Mouse (Mus musculus) limb, embryonic 11.5 days (tissue): ENCODE data around the gene Rere. TPM values are rescaled to one million over a fixed set of nuclear protein-coding genes. Genes with fewer than 3 reads are reported as not detected.

Experiments
- ATAC-seq: fragments of 200-750 bp; cut with Nextera tagmentation; 2 replicates; pipeline ENCODE4 v1.8.0; 2017; ENCODE audit warnings: low read depth; ENCODE audit not compliant: insufficient number of reproducible peaks, low FRiP score, low TSS enrichment
- DNase-seq: peaks from one replicate; pipeline ENCODE4 v3.0.0-alpha.2; 2015; ENCODE audit warnings: low spot score
- H3K27ac ChIP-seq: fragments of 300-500 bp; sonication (generic); replicated peaks from 2 replicates; pipeline ENCODE4 v1.5.1; 2014; ENCODE audit warnings: low read depth, mild to moderate bottlenecking, low read length
- H3K27me3 ChIP-seq: fragments of 300-500 bp; sonication (generic); 2 replicates; pipeline ENCODE4 v1.6.1; 2014; ENCODE audit warnings: mild to moderate bottlenecking, low read length, mixed read lengths; ENCODE audit not compliant: control insufficient read depth, insufficient read depth
- H3K36me3 ChIP-seq: fragments of 300-500 bp; sonication (generic); 2 replicates; pipeline ENCODE4 v1.6.1; 2014; ENCODE audit warnings: mild to moderate bottlenecking, low read length, moderate library complexity, mixed read lengths; ENCODE audit not compliant: control insufficient read depth, insufficient read depth
- H3K4me1 ChIP-seq: fragments of 300-500 bp; sonication (generic); 2 replicates; pipeline ENCODE4 v1.6.1; 2014; ENCODE audit warnings: low read length, mixed read lengths; ENCODE audit not compliant: control insufficient read depth, insufficient read depth
- H3K4me2 ChIP-seq: fragments of 300-500 bp; sonication (generic); 2 replicates; pipeline ENCODE4 v1.6.1; 2014; ENCODE audit warnings: low read depth, mild to moderate bottlenecking, moderate library complexity; ENCODE audit not compliant: severe bottlenecking
- H3K4me3 ChIP-seq: fragments of 300-500 bp; sonication (generic); 2 replicates; pipeline ENCODE4 v1.5.1; 2014; ENCODE audit warnings: low read depth, low read length
- H3K9ac ChIP-seq: fragments of 300-500 bp; sonication (generic); 2 replicates; pipeline ENCODE4 v1.6.1; 2014; ENCODE audit warnings: mild to moderate bottlenecking, low read length
- H3K9me3 ChIP-seq: fragments of 300-500 bp; sonication (generic); 2 replicates; pipeline ENCODE4 v1.6.1; 2016; ENCODE audit warnings: low read length; ENCODE audit not compliant: control insufficient read depth
- WGBS: fragments of 180-500 bp; shearing (Covaris S2); extraction: QIAGEN DNeasy Blood & Tissue Kit; methylation state at CpG from one replicate; pipeline ENCODE4 v1.1.7; 2014; 5-methylcytosine and 5-hydroxymethylcytosine counted together
- polyA plus RNA-seq: library from polyadenylated mRNA; unstranded; fragments of >200 nt; fragmentation: Nextera tagmentation; extraction: Ambion mirVana; gene quantifications from 2 replicates; pipeline ENCODE4 v1.2.1, GENCODE M21; 2014

Gene Rere
- polyA plus RNA-seq, 1 experiment from 2014 or later: 37.9 TPM

GRCm38 (mm10) chr4:150371580-150372380 lies 90.3 kb downstream of the Rere start:
- peak; percentile 77 for ATAC-seq
- Histone ChIP-seq H3K4me1 (peaks cover 50% of the 10 kb centered on the region), H3K36me3 (no peaks in the 10 kb centered on the region), H3K4me3 (peak overlapping the region; percentile 58), H3K27me3 (no peaks in the 10 kb centered on the region), H3K9me3 (no peaks in the 10 kb centered on the region), H3K27ac (peak overlapping the region; percentile 98), H3K9ac (peak overlapping the region; percentile 96), H3K4me2 (peak overlapping the region; percentile 82)
- peak; percentile 87 for DNase-seq
- WGBS: under 1% methylated on average over 53 of the region's 58 CpGs

- Histone ChIP-seq H3K27me3 (no peaks in the 10 kb centered on the region), H3K4me1 (peaks cover 50% of the 10 kb centered on the region), H3K27ac (peak overlapping the region; percentile 98), H3K36me3 (no peaks in the 10 kb centered on the region), H3K4me2 (peak overlapping the region; percentile 82), H3K4me3 (peak overlapping the region; percentile 58), H3K9me3 (no peaks in the 10 kb centered on the region), H3K9ac (peak overlapping the region; percentile 96)
- DNase-seq (peak; percentile 69), ATAC-seq (peak; percentile 66)
- 0% methylated on average over 3 of the region's 3 CpGs for WGBS
Measured at GRCm38 (mm10) chr4:150372631-150373041, 91.2 kb downstream of the Rere start.

- ATAC-seq (peak; percentile 42; the same call in 1 of the 2 replicates), DNase-seq (peak; percentile 62)
- H3K36me3 ChIP-seq: no peaks in the 10 kb centered on the region
- peaks cover 52% of the 10 kb centered on the region for H3K4me1 ChIP-seq
- 4% methylated on average over 15 of the region's 15 CpGs for WGBS
- no peaks in the 10 kb centered on the region for H3K9me3 ChIP-seq
- H3K27ac ChIP-seq: peak overlapping the region; percentile 98
- H3K9ac ChIP-seq: peak overlapping the region; percentile 47; the same call in 1 of the 2 replicates
- no peaks in the 10 kb centered on the region for H3K27me3 ChIP-seq
- peak overlapping the region; percentile 58 for H3K4me3 ChIP-seq
- H3K4me2 ChIP-seq: peak overlapping the region; percentile 82
Measured at GRCm38 (mm10) chr4:150373111-150374109, 92.0 kb downstream of the Rere start.

DNA sequence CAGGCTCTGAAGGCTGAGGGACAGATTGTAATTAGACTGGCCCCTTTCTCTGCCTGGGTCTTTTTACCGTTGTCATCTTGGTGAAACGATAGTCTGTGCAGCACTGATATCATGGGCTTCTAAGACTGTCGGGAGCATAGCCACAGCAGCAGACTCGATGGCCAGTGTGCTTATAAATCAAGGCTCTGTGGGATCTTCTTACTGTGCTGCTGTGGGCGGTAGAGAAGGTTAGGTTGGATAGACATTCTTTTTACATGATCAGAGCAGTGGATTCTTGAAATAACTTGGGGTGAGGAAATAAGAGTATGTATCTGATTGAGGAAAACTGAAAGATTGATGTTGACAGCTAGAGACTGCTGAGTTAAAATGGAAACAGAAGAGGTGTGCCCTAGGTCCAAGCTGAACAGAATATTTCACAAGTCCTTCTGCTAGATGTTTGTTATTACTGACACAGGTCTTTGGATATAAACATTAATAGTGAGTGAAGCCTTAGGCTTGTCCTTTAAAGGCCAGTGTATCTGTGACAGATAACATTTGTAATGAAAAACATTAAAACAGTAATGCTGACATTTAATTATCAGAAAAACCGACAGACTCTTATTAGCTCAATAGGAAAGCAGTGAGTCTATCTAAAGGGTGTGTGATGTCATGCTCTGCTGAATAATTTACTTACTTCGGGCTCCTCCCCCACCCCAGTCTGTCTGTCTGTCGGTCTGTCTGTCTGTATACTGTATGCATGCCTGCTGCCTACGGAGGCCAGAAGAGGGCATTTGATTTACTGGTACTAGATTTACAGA lies 93.4 kb downstream of the Rere start:
- H3K4me1 ChIP-seq: peaks cover 49% of the 10 kb centered on the region
- no peaks in the 10 kb centered on the region for H3K27me3 ChIP-seq
- WGBS: 34% methylated on average over 9 of the region's 9 CpGs
- ATAC-seq (no peak), DNase-seq (no peak)
- H3K4me2 ChIP-seq: no peak overlapping the region; the same call in 1 of the 2 replicates
- H3K4me3 ChIP-seq: no peak overlapping the region
- no peak overlapping the region for H3K9ac ChIP-seq
- no peaks in the 10 kb centered on the region for H3K9me3 ChIP-seq
- no peaks in the 10 kb centered on the region for H3K36me3 ChIP-seq
- no peak overlapping the region for H3K27ac ChIP-seq

DNA sequence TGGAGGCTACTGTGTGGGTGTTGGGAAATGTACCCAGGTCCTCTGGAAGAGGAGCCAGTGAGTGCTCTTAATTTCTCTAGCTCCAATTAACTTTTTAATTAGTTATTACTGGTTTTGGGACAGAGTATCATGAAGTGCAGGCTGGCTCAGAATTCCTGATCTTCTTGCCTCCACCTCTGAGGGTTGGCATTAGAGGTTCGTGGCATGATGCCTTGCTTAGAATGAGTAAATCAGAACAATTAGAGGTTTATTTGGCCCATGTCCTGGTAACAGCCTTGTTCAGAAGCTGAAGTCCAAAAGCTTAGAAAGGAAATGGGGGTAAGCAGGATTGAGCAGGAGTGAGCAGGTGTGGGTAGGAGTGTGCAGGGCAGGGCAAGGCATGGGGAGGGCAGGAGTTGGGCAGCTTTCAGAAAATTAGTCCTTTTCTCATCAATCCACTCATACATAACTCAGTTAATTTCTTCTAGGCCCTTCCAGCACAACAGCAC lies 94.0 kb downstream of the Rere start:
- Histone ChIP-seq H3K9me3 (no peaks in the 10 kb centered on the region), H3K27ac (no peak overlapping the region), H3K4me1 (peaks cover 42% of the 10 kb centered on the region), H3K9ac (no peak overlapping the region), H3K4me3 (no peak overlapping the region), H3K27me3 (no peaks in the 10 kb centered on the region), H3K4me2 (no peak overlapping the region), H3K36me3 (no peaks in the 10 kb centered on the region)
- no peak for ATAC-seq
- 82% methylated on average over 1 of the region's 1 CpGs for WGBS
- no peak for DNase-seq

GRCm38 (mm10) chr4:150379313-150379712 lies 97.9 kb downstream of the Rere start:
- DNase-seq: no peak
- ATAC-seq: no peak
- H3K4me3 ChIP-seq: no peak overlapping the region
- no peak overlapping the region for H3K4me2 ChIP-seq
- H3K27me3 ChIP-seq: no peaks in the 10 kb centered on the region
- no peak overlapping the region; the same call in 1 of the 2 replicates for H3K27ac ChIP-seq
- WGBS: 87% methylated on average over 6 of the region's 6 CpGs
- H3K9me3 ChIP-seq: no peaks in the 10 kb centered on the region
- no peak overlapping the region for H3K9ac ChIP-seq
- H3K36me3 ChIP-seq: no peaks in the 10 kb centered on the region
- peaks cover 22% of the 10 kb centered on the region for H3K4me1 ChIP-seq

- no peak overlapping the region for H3K4me3 ChIP-seq
- no peaks in the 10 kb centered on the region for H3K36me3 ChIP-seq
- 36% methylated on average over 2 of the region's 2 CpGs for WGBS
- no peak overlapping the region; the same call in 1 of the 2 replicates for H3K27ac ChIP-seq
- H3K4me2 ChIP-seq: no peak overlapping the region
- ATAC-seq (no peak), DNase-seq (no peak)
- H3K27me3 ChIP-seq: no peaks in the 10 kb centered on the region
- no peaks in the 10 kb centered on the region for H3K9me3 ChIP-seq
- H3K9ac ChIP-seq: no peak overlapping the region
- H3K4me1 ChIP-seq: peaks cover 19% of the 10 kb centered on the region
Measured at GRCm38 (mm10) chr4:150379772-150380171, 98.3 kb downstream of the Rere start.
